Mouse (Mus musculus) liver, adult 2 months (tissue): ENCODE measurements around the gene Trim67.

Experiments used
- CTCF ChIP-seq: fragments of 200-500 bp; IDR thresholded peaks from 2 replicates; pipeline ENCODE4 v1.5.1; 2011; ENCODE audit warnings: low read depth, low read length, control low read depth
- POLR2A ChIP-seq: fragments of 200-500 bp; IDR thresholded peaks from 2 replicates; pipeline ENCODE4 v1.6.1; 2011; ENCODE audit warnings: low read length, control low read depth; ENCODE audit not compliant: insufficient read depth; ENCODE audit errors: extremely low read depth

DNA sequence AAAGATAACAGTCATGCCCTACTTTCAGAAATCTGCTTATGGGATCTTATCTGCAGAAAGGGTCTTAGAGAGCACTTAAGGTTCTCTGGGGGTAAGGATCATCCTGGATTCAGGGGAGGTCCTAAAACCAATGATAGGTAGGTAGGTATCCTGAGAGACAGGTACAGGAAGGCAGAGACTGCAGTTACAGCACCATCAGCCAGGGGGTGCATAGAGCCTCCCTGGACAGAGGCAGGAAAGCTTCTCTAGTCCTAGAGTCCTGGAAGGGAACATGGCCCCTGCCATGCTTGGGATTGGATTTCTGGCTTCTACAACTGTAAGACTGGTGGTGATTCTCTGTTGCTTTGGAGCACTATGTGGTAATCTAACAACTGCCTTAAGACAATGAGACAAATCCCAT is 66.6 kb downstream of the Trim67 start:
- peak; percentile 67 for TF ChIP-seq CTCF
- TF ChIP-seq POLR2A, result no peak
